Mouse (Mus musculus) common myeloid progenitor, adult 5-6 weeks (primary cell): ENCODE measurements around the gene Chd1. TPM values are rescaled to one million over a fixed set of nuclear protein-coding genes. Genes with fewer than 3 reads are reported as not detected.
"Not testable (repeated sequence)": the region's sequence is repeated elsewhere in the genome, so short reads cannot be mapped to it uniquely, and the experiment has no call there.

Experiments used
- ATAC-seq: replicated peaks from 2 replicates; pipeline ENCODE4 v1.8.0; 2016; ENCODE audit warnings: low read depth, mild to moderate bottlenecking, moderate TSS enrichment, inconsistent platforms; ENCODE audit not compliant: poor library complexity, severe bottlenecking
- total RNA-seq: library from RNA; stranded (forward); fragments of 200-1000, 187-1606 nt; gene quantifications from 2 replicates; pipeline ENCODE4 v1.2.3, GENCODE M21; 2017

The Chd1 gene
- total RNA-seq, 1 experiment from 2014 or later, result 100 TPM

DNA sequence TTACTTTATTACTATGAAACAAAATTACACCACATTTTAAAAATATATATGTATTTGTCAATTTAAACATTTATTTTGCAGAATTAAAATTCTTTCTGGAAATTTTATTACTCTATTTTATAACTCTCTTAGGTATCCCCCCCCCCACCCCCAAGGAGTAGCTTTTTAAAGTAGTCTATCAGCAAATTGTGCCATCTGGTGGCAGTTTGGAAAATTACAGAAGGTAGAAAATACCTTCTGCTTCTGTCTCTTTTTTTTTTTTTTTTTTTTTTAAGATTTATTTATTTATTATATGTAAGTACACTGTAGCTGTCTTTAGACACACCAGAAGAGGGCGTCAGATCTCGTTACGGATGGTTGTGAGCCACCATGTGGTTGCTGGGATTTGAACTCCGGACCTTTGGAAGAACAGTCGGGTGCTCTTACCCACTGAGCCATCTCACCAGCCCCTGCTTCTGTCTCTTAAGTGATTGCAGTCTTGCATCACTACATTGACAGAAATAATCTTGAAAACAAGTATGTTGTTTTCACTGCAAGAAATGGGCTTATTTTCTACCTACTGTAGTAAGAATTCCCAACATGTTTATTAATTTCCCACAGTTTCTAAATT lies 19.2 kb downstream of the Chd1 start:
- not testable (repeated sequence) for ATAC-seq

DNA sequence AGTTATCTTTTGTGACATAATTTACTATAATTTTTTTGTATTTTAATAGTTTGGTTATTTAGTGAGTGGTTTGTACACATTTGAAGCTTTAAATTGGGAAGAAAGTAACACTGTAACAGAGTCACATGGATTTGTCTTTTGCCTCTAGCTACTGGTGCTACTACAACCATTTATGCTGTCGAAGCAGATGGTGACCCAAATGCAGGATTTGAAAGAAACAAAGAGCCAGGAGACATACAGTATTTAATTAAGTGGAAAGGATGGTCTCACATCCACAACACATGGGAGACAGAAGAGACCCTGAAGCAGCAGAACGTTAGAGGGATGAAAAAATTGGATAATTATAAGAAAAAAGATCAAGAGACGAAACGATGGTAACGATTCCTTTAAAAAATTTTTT lies 26.9 kb downstream of the Chd1 start:
- no peak for ATAC-seq

DNA sequence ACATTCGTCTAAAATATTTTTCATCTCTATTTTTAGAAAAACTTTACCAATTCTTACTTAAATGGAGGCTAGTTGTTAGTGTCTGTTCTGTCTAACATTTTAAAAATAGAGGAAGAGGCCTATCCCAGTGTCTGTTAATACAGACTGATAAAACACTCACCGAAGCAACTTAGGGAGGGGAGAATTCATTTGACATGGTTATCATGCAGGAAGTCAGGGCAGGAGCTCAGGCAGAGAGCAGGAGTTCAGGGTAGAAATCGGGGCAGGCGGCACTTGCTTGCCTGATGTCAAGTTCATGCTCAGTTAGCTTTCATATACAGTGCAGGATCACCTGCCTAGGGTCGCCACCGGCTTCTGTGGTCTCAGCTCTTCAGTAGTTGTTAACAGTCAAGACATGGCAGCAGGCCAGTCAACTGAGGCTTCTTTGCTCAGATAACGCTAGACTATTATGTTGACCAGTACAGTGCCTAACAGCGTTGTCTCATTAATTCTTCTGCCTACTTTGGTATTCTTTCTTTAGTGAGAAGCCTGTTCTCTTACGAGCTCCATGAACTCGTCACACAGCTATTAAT lies 32.7 kb downstream of the Chd1 start:
- ATAC-seq, result peak; percentile 79

DNA sequence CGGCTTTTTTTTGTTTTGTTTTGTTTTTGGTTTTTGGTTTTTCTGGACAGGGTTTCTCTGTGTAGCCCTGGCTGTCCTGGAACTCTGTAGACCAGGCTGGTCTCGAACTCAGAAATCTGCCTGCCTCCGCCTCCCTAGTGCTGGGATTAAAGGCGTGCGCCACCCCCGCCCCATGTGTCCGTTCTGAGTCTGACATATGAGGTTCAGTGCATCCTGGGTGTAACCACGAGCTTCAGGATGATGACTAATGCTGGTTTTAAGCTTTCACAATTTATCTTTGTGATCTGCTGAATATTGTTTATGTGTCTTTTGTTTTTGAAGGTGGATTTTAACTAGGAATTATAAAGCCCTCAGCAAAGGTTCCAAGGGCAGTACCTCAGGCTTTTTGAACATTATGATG lies 37.1 kb downstream of the Chd1 start:
- ATAC-seq, result no peak

DNA sequence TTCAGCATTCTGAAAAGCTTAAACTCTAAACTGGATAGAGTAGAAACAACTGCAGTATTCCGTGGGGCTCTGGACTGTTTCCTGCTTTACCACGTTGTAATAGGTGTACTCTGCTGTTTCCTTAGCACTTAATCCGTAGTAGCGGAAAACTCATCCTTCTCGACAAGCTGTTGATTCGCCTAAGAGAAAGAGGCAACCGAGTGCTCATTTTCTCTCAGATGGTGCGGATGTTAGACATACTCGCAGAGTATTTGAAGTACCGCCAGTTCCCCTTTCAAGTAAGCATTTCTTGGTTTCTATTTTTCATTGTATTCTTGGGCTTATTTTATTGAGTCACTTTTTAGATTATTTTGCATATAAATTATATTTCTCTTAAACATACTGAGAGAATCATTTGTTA lies 38.2 kb downstream of the Chd1 start:
- no peak for ATAC-seq

DNA sequence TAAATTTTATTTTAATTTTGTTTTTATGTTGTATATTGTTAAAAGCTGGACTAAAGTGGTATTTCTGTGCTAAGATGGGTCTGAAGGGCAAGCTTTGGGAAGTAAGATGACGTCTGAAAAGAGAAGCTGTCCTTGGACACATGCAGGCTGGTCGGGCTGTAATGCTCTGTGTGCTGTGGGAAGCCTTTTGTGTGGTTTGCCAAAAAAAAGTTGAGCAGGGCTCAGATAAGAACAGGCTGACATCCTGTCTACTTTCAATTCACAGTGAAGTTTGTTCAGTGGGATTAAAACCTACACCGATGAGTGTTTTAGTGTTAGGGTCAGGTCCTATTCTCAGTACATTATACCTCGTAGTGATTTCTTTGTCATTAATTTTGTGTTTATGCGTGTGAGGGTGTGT lies 38.6 kb downstream of the Chd1 start:
- ATAC-seq, result peak; percentile 85

DNA sequence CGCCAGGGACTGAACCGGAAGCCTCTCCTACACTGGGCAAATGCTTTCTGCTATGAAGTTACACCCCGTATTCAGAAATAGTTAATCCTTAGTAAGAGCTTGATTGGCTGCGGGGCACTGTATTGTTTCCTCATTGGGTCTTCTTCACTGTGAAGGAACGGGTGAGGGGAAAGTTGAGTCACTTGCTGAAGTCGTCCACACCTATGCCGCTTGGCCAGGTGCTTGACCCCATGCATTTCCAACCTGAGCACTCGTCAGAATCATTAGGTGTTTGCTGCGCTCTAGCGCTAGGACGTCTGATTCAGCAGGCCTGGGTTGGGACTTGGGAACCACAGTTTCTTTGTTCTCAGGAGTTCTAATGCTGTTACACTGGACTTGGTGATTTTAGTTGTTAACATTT lies 41.9 kb downstream of the Chd1 start:
- no peak for ATAC-seq

DNA sequence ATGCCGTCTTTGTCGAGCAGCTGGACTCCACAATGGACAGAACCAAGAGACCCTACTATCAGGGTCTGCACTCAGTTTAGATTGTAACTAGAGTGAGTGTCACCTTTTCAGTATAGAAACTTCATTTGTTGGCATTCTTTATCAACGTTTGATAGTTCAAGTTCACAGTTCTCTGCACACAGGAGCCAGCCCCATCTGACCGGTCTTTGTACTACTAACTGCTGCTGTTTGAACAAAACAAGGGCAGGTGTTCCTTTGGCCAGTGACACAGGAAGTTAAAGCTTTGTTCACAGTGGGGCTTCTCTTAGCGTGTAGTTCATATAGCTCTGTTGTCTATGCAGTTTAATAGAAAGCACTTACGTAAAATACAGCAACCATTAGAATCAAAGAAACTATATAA lies 43.3 kb downstream of the Chd1 start:
- no peak for ATAC-seq

DNA sequence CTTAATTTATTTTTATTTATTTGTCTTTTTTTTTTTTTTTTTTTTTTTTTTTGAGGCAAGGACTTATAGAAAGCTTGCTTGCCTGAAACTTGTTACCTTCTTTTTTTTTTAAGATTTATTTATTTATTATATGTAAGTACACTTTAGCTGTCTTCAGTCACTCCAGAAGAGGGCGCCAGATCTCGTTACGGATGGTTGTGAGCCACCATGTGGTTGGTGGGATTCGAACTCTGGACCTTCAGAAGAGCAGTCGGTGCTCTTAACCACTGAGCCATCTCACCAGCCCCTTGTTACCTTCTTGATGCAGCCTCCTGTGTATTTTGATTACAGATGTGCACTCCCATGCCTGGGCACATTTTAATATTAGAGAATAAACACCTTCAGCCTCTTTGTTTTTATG lies 46.5 kb downstream of the Chd1 start:
- not testable (repeated sequence) for ATAC-seq

DNA sequence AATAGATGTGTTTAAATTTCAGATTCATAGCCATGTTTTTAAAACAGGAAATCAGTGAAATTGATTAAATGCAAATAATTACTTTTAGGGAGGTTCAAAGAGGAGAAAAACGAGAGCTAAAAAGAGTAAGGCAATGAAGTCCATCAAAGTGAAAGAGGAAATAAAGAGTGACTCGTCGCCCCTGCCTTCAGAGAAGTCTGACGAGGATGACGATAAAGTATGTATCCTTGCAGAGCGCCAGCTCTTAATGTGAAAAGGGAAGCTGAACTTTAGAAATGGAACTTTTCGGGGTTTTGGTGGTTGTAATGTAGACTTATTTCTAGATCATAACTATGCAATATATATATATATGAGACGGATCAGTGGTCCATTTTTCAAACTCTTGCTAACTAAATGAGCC lies 56.4 kb downstream of the Chd1 start:
- peak; percentile 90 for ATAC-seq

DNA sequence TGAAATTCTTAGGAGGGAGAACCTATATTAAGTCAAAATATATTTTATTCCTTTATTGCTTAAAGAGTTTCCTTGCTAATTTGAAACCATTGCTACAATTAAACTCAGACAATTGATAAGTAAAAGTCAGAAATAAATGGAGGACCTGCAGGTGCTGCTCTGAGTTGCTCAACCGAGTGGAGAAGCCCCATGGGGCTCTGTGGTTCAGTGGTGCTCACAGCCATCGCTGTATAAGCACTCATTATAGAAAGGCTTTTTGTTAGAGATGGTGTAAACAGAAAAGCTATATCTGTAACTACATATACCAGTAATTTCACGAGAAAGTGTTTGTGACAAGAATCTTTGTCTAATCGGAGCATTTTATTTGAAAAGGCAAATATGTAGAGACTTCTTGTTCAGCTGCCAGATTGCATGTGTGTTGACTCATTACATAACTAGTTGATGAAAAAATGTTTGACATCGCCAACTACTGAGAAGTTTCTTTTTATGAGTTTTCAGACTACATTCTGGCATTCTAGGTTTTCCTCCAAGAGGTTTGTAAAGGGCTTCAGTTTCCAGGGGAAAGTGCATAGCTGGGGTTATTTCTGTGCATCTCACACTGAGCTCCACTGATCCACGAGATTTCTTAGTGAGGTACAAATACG lies 64.4 kb downstream of the Chd1 start:
- ATAC-seq, result no peak

DNA sequence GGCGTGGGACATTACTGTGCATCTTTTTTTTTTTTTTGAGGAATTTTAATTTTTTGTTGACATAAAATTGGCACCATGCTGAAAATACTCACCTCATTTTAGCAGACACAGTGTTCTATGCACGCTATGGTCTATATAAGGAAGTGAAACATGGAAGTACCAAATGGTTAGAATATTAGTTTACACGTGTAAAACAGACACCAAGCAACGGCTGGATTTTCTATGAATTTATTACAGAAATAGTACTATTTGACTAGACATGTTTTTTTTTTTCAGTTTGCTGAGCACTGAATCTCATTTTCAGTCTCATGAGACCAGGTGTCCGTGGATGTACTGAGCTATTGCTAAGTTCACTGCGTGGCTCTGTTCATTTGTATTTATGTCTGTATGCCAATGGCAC lies 69.2 kb downstream of the Chd1 start:
- peak; percentile 54 for ATAC-seq

DNA sequence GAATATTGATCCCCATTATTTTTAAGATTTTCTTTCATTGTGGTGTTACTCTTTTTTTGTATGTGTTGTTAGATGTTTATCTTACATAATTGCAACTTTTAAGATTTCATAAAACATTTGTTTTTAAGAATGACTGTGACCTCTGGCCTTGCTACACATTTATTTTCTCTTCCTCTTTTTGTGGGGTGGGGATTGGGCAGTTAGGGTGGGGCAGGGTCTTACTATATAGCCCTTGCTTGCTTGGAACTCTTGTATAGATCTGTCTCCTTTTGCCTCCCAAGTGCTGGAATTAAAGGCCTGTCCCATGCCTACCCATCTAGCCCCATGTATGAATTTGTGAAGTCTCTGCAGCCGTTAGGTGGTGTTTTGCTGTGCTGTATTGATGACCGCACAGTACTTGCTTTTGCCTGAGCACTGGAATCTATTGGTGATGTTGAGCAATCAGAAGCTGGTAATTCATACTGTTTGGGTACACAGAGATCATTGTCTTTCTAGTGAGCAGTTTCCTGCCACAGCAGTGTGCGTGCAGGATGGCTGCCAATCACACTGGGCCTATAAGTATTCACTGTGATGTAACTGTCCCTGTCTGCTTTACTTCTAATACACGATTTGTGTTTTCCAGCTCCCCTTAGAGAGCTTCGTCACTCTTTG lies 69.9 kb downstream of the Chd1 start:
- ATAC-seq, result peak; percentile 64

DNA sequence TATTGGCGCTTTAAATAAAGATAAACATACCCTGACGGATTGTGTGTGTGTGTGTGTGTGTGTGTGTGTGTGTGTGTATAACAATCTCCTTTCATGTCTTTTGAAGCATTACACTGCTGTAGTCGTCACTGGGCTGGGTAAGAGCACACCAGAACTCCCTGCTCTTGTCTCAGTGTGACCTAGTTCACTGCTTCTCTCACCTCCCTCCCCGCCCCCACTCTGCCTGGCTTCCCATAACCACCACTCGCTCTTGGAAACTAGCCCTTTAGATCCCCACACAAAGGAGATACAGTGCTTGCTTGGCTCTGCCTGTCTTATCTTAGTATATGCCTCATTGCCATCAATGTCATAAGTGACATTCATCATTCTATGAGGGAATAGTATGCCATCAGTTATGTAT lies 71.6 kb downstream of the Chd1 start:
- no peak for ATAC-seq

DNA sequence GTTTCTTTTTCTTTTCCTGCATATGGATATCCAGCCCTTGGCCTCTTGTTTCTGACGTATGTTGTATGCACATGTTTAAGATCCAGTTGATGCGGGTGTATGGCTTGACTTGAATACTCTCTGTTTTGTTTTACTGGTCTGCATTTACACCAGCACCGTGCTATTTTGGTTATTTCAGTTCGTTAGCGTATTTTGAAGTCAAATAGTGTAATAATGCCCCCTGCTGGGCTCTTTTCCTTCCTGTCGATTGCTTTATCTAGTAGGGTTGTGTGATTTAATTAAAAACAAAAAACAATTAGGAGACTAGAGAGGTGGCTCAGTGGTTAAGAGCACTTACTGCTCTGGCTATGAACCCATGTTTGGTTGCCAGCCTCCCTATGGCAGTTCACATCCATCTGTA lies 73.2 kb downstream of the Chd1 start:
- 0 out of 2 replicates have a peak, but pooled peaks have one; percentile 23 for ATAC-seq

DNA sequence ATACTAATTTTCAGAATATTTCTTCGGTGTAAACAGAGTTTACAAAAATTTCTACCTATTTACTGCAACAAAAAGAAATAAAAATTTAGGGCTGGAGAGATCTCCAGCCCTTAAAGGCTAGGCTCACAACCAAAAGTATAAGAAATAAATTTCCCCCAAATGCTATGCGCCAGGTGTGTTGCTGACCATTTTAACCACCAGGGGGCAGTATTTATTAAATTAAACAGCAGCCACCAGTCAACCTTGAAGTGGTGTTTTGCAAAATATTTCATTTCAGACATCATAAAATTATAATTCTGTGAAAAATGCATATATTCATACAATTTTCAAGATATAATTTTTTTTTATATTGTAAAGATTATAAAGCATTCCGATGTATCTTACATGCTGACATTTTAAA lies 82.3 kb downstream of the Chd1 start:
- ATAC-seq, result peak; percentile 60; the same call in 1 of the 2 replicates

DNA sequence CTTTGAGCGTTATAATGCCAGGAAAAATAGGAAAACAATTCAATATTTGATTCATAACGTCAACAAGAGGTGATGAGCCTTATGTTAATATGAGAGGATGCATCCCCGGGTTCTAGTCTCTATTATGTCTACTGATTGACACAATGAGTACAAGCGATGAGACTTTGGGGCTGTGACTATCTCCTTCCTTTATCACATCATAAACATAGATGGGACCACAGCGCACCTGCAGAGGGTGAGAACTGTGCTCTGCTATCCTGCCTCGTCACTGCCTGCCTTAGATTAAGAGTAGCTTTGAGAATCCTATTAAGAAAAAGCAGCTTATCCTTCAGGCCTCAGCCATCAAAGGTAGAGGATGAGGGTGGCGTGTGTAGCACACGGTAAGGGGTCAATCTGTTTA lies 85.9 kb downstream of the Chd1 start:
- ATAC-seq, result no peak

DNA sequence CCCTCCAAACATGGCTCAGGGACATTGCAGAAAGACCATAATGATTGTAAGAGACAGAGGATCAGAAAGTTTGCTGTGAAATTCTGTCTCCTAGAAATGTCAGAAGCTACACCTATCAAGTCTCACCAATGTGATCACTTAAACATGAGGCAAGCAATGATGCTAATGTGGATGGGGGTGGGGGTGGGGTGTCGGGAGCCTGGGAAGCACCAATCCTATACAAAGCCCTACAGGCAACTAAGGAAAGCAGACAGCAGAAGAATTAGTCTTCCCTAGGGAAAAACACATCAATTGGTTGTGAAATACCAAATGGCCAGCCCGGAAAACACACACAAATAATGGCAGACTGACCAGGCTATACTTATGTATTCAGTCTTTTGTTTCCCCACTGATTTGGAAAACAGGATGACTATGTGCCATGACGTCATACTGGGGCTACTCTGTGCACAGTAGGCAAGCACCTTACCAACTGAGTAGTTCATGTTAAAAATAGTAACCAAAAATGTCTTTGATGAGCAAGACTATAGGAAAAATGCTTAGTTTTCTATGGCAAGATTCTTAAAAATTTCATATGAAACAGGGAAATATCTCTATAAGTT lies 94.5 kb downstream of the Chd1 start:
- no peak for ATAC-seq

DNA sequence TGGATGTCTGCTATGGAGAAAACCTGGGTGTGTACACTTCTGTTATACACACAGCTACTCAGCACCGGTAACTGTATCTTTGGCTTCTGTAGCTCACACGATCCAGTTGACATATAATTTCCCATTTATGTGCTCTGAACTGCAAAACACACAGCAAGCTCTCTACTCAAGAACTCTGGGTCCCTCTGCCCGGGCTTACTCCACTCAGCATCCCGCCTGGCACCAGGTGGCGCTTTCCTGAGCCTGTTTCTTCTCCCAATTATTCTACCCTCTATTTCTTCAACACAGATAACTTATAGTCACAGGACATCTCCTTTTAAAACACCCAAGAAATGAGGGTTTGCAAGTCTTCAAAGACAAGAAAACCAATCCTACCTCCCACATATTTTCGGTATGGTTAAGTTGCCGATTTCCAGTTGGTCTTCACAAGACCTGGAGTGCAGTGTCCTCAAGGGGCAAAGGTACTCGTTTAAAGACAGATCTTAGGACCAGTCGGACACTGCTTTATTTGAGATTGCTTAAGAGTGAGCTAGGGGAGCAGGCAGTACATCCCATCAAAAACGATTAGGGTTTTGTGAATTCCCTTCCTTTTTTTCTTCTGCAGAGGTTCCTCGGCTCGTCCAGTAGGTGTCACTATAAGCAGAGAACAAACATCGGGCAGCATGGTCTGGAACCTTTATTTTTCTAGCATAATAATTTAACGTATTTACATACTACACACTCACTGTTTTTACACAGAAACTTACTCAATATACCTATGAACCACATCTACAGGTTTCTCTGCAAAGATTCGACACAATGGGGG lies 99.4 kb downstream of the Chd1 start:
- peak; percentile 83 for ATAC-seq

DNA sequence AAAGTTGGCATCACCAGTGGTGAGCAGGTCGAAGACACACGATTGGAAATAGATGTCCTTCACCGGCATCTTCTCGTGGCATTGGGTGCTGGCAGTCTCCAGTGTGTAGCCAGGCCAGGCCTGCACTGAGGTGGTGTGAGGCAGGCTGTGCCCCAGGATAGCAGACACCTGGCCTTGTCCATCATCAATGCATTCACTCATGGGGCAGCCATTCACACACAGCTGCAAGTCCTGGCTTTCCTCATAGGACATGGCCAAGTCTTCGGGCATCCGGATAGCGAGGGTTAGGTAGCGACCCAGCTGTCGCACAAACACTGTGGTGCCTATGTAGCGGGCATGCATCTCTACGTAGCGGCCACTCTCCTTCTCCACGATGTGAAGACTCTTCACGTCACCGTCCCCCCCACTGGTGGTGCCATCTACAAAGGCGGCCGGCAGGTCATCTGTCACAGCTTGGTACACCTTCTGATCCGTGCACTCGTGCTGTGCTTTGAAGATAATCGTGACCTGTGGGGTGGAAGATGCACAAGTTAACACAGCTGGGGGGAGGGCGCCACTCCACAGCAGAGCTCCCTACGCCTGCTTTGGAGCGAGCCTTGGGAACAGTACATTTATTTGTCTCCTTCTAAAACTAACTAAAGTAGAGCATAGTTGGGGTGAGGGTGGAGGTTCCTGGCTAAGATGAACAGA lies 102.7 kb downstream of the Chd1 start:
- ATAC-seq, result no peak
